Mouse (Mus musculus): ENCODE measurements around the gene Zfp512.

The Zfp512 gene

DNA sequence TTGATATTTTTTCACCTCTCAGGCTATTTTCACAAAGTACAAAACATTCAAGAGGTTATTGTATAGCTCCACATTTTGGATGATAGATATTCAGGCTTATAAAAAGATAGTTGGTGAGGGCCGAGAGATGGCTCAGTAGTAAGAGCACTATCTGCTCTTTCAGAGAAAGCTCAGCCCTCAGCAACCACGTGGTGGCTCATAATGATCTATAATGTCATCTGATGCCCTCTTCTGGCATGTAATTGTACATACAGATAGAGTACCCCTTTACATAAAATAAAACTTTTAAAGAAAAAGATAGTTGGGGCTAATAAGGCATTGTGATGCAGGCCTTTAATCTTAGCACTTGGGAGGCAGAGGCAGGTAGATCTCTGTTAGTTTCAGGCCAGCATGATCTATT, 76.3 kb downstream of the Zfp512 start:
- CTCF ChIA-PET = no interaction called here

All from spleen, embryonic (tissue).